Mouse (Mus musculus) layer of hippocampus, postnatal 10 days (tissue): ENCODE data around the gene Clptm1. TPM values are rescaled to one million over a fixed set of nuclear protein-coding genes. Genes with fewer than 3 reads are reported as not detected.
"Not testable (repeated sequence)": the region's sequence is repeated elsewhere in the genome, so short reads cannot be mapped to it uniquely, and the experiment has no call there.

Experiments used
- DNase-seq, 2 experiments: peaks; one replicate each; pipeline ENCODE4 v3.0.0; 2021; ENCODE audit warnings: low spot score in 2 of 2
- total RNA-seq, 2 experiments: library from RNA; stranded (reverse); gene quantifications; 2 replicates each; pipeline ENCODE4 v1.2.3; 2021

Clptm1 gene
- total RNA-seq, 2 experiments from 2014 or later = 140 to 143 TPM

GRCm38 (mm10) chr7:19615036-19615577 lies 49.7 kb downstream of the Clptm1 start:
- no peak for DNase-seq

DNA sequence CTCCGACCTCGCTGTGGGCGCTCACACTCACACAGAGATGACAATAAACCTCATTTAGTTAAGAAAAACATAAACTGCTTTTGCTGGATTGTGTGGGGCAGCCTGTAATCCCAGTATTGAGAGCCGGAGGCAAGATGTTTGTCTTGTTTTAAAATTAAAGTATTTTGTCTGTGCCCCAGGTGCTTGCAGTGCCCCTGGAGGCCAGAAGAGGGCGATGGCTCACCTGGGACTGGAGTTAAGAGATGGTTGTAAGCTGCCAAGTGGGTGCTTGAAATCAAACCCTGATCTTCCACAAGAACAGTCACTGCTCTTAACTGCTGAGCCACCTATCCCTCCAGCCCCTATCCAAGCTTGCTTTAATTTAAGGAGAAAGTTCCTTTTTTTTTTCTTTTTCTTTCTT lies 53.9 kb downstream of the Clptm1 start:
- DNase-seq = no peak

DNA sequence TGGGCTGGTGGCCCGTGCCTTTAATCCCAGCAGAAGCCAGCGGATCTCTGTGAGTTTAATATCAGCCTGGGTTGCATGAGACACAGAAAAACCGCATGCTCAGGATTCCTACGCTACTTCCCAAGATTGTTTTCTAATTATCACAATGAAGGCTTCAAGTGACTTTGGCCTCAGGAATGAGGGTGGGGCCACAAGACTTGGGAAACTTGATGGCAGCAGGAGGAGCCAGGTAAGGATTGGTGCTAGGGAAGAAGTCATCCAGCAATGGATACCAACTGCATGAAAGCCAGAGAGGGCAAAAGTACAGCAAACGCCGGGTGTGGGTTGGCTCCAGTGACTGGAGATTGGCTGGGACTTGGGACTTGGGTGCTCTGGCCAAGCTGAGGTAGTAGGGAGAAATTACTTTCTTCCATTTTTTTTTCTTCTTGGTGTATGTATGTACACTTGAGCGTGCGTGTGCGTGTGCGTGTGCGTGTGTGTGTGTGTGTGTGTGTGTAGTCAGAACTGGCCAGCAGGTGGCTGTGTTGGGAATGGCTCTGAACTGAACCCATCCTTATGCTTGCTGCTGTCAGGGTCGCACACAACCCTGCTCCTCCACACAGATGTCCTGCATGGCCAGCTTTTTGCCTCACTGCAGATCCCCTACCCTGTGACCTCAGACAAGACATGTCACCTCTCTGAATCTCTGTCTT lies 55.0 kb downstream of the Clptm1 start:
- DNase-seq = no peak

- DNase-seq = no peak
Observed at GRCm38 (mm10) chr7:19607291-19607690, 57.5 kb downstream of the Clptm1 start.

DNA sequence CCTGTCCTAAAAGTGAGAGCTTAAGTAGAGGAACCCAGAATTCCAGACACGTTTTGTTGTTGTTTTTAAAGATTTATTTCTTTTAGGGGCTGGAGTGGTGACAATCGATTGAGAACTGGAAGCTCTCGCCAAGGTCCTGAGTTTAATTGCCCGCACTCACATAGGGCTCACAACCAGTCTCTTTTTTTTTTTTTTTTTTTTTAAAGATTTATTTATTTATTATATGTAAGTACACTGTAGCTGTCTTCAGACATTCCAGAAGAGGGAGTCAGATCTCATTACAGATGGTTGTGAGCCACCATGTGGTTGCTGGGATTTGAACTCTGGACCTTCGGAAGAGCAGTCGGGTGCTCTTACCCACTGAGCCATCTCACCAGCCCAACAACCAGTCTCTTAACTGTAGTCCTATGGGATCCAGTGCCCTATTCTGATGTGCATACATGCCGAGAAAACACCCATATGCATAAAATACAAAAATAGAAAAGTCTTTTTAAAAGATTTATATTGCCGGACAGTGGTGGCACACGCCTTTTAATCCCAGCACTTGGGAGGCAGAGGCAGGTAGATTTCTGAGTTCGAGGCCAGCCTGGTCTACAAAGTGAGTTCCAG lies 60.1 kb downstream of the Clptm1 start:
- DNase-seq = not testable (repeated sequence)

GRCm38 (mm10) chr7:19603849-19604605 lies 60.8 kb downstream of the Clptm1 start, which contains the start of gene Clasrp:
Gene Clasrp, minus strand, starts transcription at chr7:19604486.
- DNase-seq = peak; percentile 96

GRCm38 (mm10) chr7:19603055-19603454 lies 61.8 kb downstream of the Clptm1 start:
- no peak for DNase-seq

DNA sequence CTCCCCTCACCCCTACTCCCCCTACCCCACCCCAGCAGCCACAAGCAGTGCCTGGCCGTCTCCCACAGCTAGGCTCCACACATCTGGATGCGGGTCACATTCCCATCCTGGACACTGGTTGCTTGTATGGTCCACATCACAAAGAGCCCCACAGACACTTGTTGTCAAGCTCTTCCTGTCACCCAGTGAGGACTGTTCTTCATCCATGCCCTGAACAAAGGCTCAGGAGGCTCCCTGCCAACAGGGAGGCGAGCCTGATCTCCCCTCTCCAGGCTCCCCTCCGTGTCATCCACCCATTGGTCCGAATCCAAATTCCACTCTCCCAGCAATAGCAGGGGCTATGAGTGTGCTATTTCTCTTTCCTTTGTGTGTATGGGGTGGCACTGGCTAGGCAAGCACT lies 64.3 kb downstream of the Clptm1 start:
- peak; percentile 39 to 58 for DNase-seq

DNA sequence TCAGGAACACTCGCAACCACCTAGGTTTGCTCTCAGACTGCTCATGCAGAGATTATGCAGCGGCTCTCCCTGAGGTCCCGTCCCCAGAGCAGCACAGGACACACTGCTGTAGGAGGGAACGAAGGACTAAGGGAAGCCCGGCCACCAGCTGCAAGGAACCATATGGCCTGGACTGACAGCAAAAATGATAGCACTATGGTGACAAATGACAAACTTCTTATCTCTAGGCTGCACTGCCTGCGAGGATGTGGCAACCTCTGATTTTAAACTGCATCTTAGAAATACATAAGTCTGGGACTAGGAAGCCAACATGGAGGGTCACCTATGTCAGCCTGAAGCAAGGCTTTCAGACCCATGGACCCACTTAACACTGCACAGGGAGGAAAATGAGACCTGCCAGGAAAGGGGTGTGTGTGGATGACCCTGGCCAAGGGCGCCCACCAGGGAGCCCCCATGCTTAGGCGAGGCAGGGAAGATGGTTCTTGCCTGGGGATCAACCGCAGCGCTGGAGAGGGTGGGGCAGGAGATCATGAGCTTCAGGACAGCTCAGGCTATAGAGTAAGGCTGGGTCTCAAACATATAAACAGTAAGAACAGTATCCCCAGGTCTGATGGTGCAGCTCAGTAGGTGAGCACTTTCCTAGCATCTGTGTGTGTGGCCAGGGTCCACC lies 71.6 kb downstream of the Clptm1 start:
- no peak for DNase-seq

GRCm38 (mm10) chr7:19589917-19590316 lies 74.9 kb downstream of the Clptm1 start:
- DNase-seq = peak; percentile 74 to 80

- peak; percentile 61 to 68 for DNase-seq
Observed at GRCm38 (mm10) chr7:19589207-19589606, 75.6 kb downstream of the Clptm1 start.

DNA sequence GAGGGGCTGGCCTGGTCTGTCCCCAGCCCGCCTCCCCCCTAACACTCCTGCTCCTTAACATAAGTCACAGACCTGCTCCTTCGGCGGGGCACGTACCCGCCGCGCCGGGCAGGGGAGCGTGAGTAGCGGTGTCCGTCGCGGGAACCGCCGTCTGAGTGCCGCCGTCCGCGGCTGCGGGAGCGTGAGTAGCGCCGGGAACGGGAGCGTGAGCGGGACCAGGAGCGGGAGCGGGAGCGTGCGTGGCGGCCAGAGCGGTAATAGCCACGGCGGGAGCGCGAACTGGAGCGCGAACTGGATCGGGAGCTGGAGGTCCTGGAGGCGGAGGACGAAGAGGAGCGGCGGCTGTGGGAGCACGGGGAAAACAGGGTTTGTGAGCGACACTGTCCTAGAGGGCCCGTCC lies 78.6 kb downstream of the Clptm1 start:
- DNase-seq = no peak

Other genes starting within 250 kb of the Clptm1 start
- gene Mark4, start 206.2 kb downstream of the Clptm1 start, total RNA-seq = 100 to 1,000 TPM; 115 to 132 TPM
- gene Exoc3l2, start 201.7 kb downstream of the Clptm1 start, total RNA-seq = 1 to 10 TPM in 1 of 2 experiments, under 1 TPM in 1; 0.69 to 1.1 TPM
- gene Bloc1s3, start 156.7 kb downstream of the Clptm1 start, total RNA-seq = 1 to 10 TPM; 6.9 to 8.2 TPM
- gene Trappc6a, start 156.6 kb downstream of the Clptm1 start, total RNA-seq = 10 to 100 TPM; 22.3 to 24.6 TPM
- 1 to 10 TPM in 1 of 2 experiments, under 1 TPM in 1; 0.94 to 1.0 TPM for gene Nkpd1, start 147.2 kb downstream of the Clptm1 start, total RNA-seq
- 10 to 100 TPM; 82.0 to 83.6 TPM for gene Ppp1r37, start 102.0 kb downstream of the Clptm1 start, total RNA-seq
- gene Zfp296, start 87.7 kb downstream of the Clptm1 start, total RNA-seq = not detected
- 10 to 100 TPM; 41.3 to 42.5 TPM for gene Gemin7, start 87.4 kb downstream of the Clptm1 start, total RNA-seq
- 10 to 100 TPM; 86.8 to 98.8 TPM for gene Clasrp, start 60.5 kb downstream of the Clptm1 start, total RNA-seq
- 10 to 100 TPM in 1 of 2 experiments, 1 to 10 TPM in 1; 9.2 to 10.8 TPM for gene Relb, start 35.6 kb downstream of the Clptm1 start, total RNA-seq
- gene Apoc2, start 12.9 kb upstream of the Clptm1 start, total RNA-seq = not detected
- not detected for gene Gm44805, start 16.4 kb upstream of the Clptm1 start, total RNA-seq
- not detected for gene Apoc4, start 16.4 kb upstream of the Clptm1 start, total RNA-seq
- gene Apoc1, start 27.6 kb upstream of the Clptm1 start, total RNA-seq = 1 to 10 TPM; 4.3 to 6.5 TPM
- 1,000 to 10,000 TPM; 2,438 to 2,580 TPM for gene Apoe, start 34.2 kb upstream of the Clptm1 start, total RNA-seq
- 100 to 1,000 TPM; 113 to 115 TPM for gene Tomm40, start 50.4 kb upstream of the Clptm1 start, total RNA-seq
- gene Nectin2, start 85.5 kb upstream of the Clptm1 start, total RNA-seq = 10 to 100 TPM; 22.2 to 22.3 TPM
- gene Bcam, start 106.0 kb upstream of the Clptm1 start, total RNA-seq = 10 to 100 TPM in 1 of 2 experiments, 1 to 10 TPM in 1; 7.2 to 10.6 TPM
- not detected for gene Cblc, start 131.8 kb upstream of the Clptm1 start, total RNA-seq
- under 1 TPM; 0.85 to 0.87 TPM for gene Bcl3, start 157.7 kb upstream of the Clptm1 start, total RNA-seq
- gene Gm19345, start 187.0 kb upstream of the Clptm1 start, total RNA-seq = 1 to 10 TPM; 5.1 to 5.4 TPM
- not detected for gene Ceacam16, start 196.3 kb upstream of the Clptm1 start, total RNA-seq
- gene Ceacam19, start 222.9 kb upstream of the Clptm1 start, total RNA-seq = not detected